Mouse (Mus musculus) ovary, postnatal 36 days (tissue): ENCODE measurements around the gene Npas3.

ENCODE experiments used
- DNase-seq: peaks from one replicate; pipeline ENCODE4 v3.0.0; 2022; ENCODE audit warnings: low spot score, mixed read lengths

Npas3 gene

GRCm38 (mm10) chr12:53410647-53411046 is 162.2 kb downstream of the Npas3 start:
- DNase-seq = no peak

GRCm38 (mm10) chr12:53416096-53416495 is 167.6 kb downstream of the Npas3 start:
- DNase-seq = no peak

GRCm38 (mm10) chr12:53421701-53422100 is 173.2 kb downstream of the Npas3 start:
- DNase-seq = no peak

- DNase-seq = no peak
These were observed 175.2 kb downstream of the Npas3 start for GRCm38 (mm10) chr12:53423631-53424030.

GRCm38 (mm10) chr12:53426006-53426405 is 177.5 kb downstream of the Npas3 start:
- DNase-seq = no peak

GRCm38 (mm10) chr12:53427153-53427552 is 178.7 kb downstream of the Npas3 start:
- no peak for DNase-seq

- no peak for DNase-seq
These were observed 193.6 kb downstream of the Npas3 start for GRCm38 (mm10) chr12:53442029-53442428.

GRCm38 (mm10) chr12:53447469-53447868 is 199.0 kb downstream of the Npas3 start:
- DNase-seq = no peak

GRCm38 (mm10) chr12:53448040-53448439 is 199.6 kb downstream of the Npas3 start:
- DNase-seq = no peak

GRCm38 (mm10) chr12:53467549-53467948 is 219.1 kb downstream of the Npas3 start:
- no peak for DNase-seq

- no peak for DNase-seq
These were observed 226.0 kb downstream of the Npas3 start for GRCm38 (mm10) chr12:53474486-53474885.

GRCm38 (mm10) chr12:53484924-53485323 is 236.4 kb downstream of the Npas3 start:
- DNase-seq = no peak

GRCm38 (mm10) chr12:53496386-53496785 is 247.9 kb downstream of the Npas3 start:
- no peak for DNase-seq

GRCm38 (mm10) chr12:53514885-53515284 is 266.4 kb downstream of the Npas3 start:
- no peak for DNase-seq

- no peak for DNase-seq
These were observed 271.1 kb downstream of the Npas3 start for GRCm38 (mm10) chr12:53519556-53519955.

GRCm38 (mm10) chr12:53522631-53523030 is 274.2 kb downstream of the Npas3 start:
- DNase-seq = no peak

- no peak for DNase-seq
These were observed 278.6 kb downstream of the Npas3 start for GRCm38 (mm10) chr12:53527046-53527445.

GRCm38 (mm10) chr12:53529345-53529744 is 280.9 kb downstream of the Npas3 start:
- DNase-seq = no peak

GRCm38 (mm10) chr12:53536816-53537215 is 288.3 kb downstream of the Npas3 start:
- DNase-seq = no peak

GRCm38 (mm10) chr12:53556359-53556758 is 307.9 kb downstream of the Npas3 start:
- DNase-seq = no peak

GRCm38 (mm10) chr12:53558259-53558658 is 309.8 kb downstream of the Npas3 start:
- no peak for DNase-seq

- no peak for DNase-seq
These were observed 318.4 kb downstream of the Npas3 start for GRCm38 (mm10) chr12:53566712-53567387.

- DNase-seq = no peak
These were observed 332.7 kb downstream of the Npas3 start for GRCm38 (mm10) chr12:53581181-53581580.

GRCm38 (mm10) chr12:53587249-53587648 is 338.8 kb downstream of the Npas3 start:
- no peak for DNase-seq
